Mouse (Mus musculus) forebrain, embryonic 15.5 days (tissue): ENCODE data around the gene Npnt. TPM values are rescaled to one million over a fixed set of nuclear protein-coding genes. Genes with fewer than 3 reads are reported as not detected.
A peak's percentile ranks its signal among the peaks of the same experiment; 100 is the strongest.

Experiments used
- ATAC-seq: fragments of 200-750 bp; cut with Nextera tagmentation; replicated peaks from 2 replicates; pipeline ENCODE4 v1.8.0; 2017; ENCODE audit warnings: mild to moderate bottlenecking, moderate TSS enrichment, moderate library complexity
- H3K27ac ChIP-seq: fragments of 300-500 bp; sonication (generic); replicated peaks from 2 replicates; pipeline ENCODE4 v1.5.1; 2015; ENCODE audit warnings: mild to moderate bottlenecking, inconsistent platforms
- H3K27me3 ChIP-seq: fragments of 300-500 bp; sonication (generic); 2 replicates; pipeline ENCODE4 v1.6.1; 2015; ENCODE audit warnings: inconsistent platforms
- H3K36me3 ChIP-seq: fragments of 300-500 bp; sonication (generic); 2 replicates; pipeline ENCODE4 v1.6.1; 2015; ENCODE audit warnings: mild to moderate bottlenecking, inconsistent platforms
- H3K4me1 ChIP-seq: fragments of 300-500 bp; sonication (generic); 2 replicates; pipeline ENCODE4 v1.6.1; 2015; ENCODE audit warnings: inconsistent platforms
- H3K4me2 ChIP-seq: fragments of 300-500 bp; sonication (generic); replicated peaks from 2 replicates; pipeline ENCODE4 v1.6.1; 2015; ENCODE audit warnings: mild to moderate bottlenecking, inconsistent platforms
- H3K4me3 ChIP-seq: fragments of 300-500 bp; sonication (generic); 2 replicates; pipeline ENCODE4 v1.5.1; 2015; ENCODE audit warnings: mild to moderate bottlenecking, inconsistent platforms
- H3K9ac ChIP-seq: fragments of 300-500 bp; sonication (generic); replicated peaks from 2 replicates; pipeline ENCODE4 v1.6.1; 2015; ENCODE audit warnings: mild to moderate bottlenecking, inconsistent platforms
- H3K9me3 ChIP-seq: fragments of 300-500 bp; sonication (generic); 2 replicates; pipeline ENCODE4 v1.6.1; 2016; ENCODE audit warnings: inconsistent platforms
- WGBS: fragments of 180-500 bp; shearing (Covaris S2); methylation state at CpG from one replicate; pipeline ENCODE4 v1.1.7; 2015; ENCODE audit warnings: mixed read lengths; 5-methylcytosine and 5-hydroxymethylcytosine counted together
- polyA plus RNA-seq: library from polyadenylated mRNA; unstranded; fragments of >200 nt; fragmentation: Nextera tagmentation; extraction: Ambion mirVana; gene quantifications from 2 replicates; pipeline ENCODE4 v1.2.1, GENCODE M21; 2015

Npnt gene
- polyA plus RNA-seq = 5.5 and 8.2 TPM in 2 replicates

- Histone ChIP-seq H3K36me3 (no peaks in the 10 kb centered on the region), H3K9me3 (no peaks in the 10 kb centered on the region), H3K4me2 (peak within 1 kb of the TSS; percentile 93), H3K27ac (no peak within 1 kb of the TSS), H3K4me1 (peaks cover 16% of the 10 kb centered on the region), H3K27me3 (0 out of 2 replicates have a peak, but pooled peaks cover 4% of the 10 kb centered on the region), H3K4me3 (peak within 1 kb of the TSS; percentile 65), H3K9ac (peak within 1 kb of the TSS; percentile 57)
- peak; percentile 92 for ATAC-seq
- under 1% methylated on average over 59 of the region's 82 CpGs for WGBS
Measured at GRCm38 (mm10) chr3:132949791-132950528, at the start of gene Npnt. Gene Npnt (minus strand): TSS chr3:132950291.

DNA sequence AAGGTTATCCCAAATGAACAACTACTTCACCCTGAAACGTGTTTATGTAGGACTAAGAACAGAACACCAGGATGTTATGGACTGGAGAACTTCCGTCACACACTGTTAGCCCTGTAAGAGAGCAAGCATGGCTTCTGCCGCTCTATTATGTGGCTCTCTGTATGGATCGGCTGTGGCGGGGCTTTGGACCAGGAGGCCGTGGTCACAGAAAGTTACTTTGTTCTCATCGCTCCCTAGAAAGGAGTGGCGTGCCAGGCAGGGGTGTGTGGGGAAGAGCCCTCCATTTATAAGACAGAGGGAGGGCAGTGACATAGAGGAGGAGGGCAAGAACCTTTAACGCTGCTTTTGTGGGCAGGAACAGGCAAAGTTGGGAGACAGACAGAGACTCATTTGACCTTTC is 46.2 kb upstream of the Npnt start:
- ATAC-seq = no peak
- 72% methylated on average over 9 of the region's 9 CpGs for WGBS
- H3K4me3 ChIP-seq = no peak overlapping the region

GRCm38 (mm10) chr3:132995904-132996267 is 45.8 kb upstream of the Npnt start:
- ATAC-seq = no peak
- WGBS = 96% methylated on average over 3 of the region's 3 CpGs

More for the DNA sequence above, 46.2 kb upstream of the Npnt start:
- Histone ChIP-seq H3K9me3 (no peaks in the 10 kb centered on the region), H3K4me2 (no peak overlapping the region), H3K9ac (no peak overlapping the region), H3K27me3 (no peaks in the 10 kb centered on the region), H3K4me1 (no peaks in the 10 kb centered on the region), H3K27ac (no peak overlapping the region), H3K36me3 (no peaks in the 10 kb centered on the region)

DNA sequence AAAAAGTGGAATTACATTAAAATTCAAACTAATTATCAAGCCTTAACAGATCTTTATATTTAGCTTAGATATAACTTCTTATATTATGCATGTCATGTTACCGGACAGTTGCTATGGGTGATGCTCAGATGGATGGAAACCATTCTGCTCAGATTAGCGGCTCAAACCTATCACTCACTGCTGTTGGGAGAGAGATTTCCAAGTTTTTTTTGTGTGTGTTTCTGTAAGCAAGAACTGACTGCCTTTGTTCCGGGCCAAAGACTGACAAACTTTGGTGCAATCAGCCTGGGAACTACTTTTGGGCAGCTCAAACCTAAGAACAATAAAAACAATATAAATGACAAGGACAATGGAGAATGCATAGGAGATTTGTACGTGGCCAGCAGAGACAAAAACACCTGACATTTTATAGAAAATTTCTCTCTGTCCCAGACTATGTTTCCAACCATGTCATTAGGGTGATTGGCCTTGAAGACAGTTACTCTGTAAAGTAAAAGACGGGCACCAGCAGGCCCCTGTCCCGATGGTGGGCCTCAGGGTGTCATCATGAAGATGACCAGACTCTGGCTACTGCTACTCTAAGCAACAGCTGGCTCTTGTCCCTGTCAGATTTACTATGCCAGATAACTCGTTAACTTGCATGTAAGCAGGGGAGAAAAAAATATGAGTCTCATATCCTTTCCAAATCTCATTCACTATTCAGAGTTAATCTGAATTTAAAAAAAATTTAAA is 45.2 kb upstream of the Npnt start:
- Histone ChIP-seq H3K27ac (no peak overlapping the region), H3K4me3 (no peak overlapping the region), H3K36me3 (no peaks in the 10 kb centered on the region), H3K4me2 (no peak overlapping the region), H3K9me3 (no peaks in the 10 kb centered on the region), H3K9ac (no peak overlapping the region), H3K27me3 (no peaks in the 10 kb centered on the region), H3K4me1 (no peaks in the 10 kb centered on the region)
- no peak for ATAC-seq
- 76% methylated on average over 7 of the region's 7 CpGs for WGBS

More at GRCm38 (mm10) chr3:132995904-132996267, 45.8 kb upstream of the Npnt start:
- Histone ChIP-seq H3K4me3 (no peak overlapping the region), H3K4me2 (no peak overlapping the region), H3K9me3 (no peaks in the 10 kb centered on the region), H3K27me3 (no peaks in the 10 kb centered on the region), H3K27ac (no peak overlapping the region), H3K36me3 (no peaks in the 10 kb centered on the region), H3K9ac (no peak overlapping the region), H3K4me1 (no peaks in the 10 kb centered on the region)

DNA sequence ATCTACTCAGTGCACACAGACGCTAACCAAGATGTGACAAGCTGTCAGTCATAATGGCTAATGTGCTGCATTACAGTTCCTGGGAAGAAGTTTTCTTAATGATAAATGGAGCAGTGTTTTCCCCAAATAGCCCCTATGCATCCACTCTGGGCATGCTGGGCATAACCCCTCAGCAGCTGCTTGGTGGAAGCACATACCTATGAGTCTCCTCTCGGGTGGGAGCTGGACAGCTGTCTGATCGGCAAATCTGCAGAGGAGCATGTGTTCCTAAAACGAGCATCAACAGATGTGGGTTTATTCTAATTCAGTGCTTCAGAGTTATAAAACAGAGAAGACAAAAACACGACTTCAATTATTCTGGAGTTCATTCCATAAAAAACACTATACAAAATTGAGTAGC is 36.1 kb upstream of the Npnt start:
- Histone ChIP-seq H3K4me1 (no peaks in the 10 kb centered on the region), H3K27ac (no peak overlapping the region), H3K4me3 (no peak overlapping the region), H3K9ac (no peak overlapping the region), H3K36me3 (no peaks in the 10 kb centered on the region), H3K4me2 (no peak overlapping the region), H3K9me3 (no peaks in the 10 kb centered on the region), H3K27me3 (no peaks in the 10 kb centered on the region)
- 85% methylated on average over 5 of the region's 5 CpGs for WGBS
- no peak for ATAC-seq

DNA sequence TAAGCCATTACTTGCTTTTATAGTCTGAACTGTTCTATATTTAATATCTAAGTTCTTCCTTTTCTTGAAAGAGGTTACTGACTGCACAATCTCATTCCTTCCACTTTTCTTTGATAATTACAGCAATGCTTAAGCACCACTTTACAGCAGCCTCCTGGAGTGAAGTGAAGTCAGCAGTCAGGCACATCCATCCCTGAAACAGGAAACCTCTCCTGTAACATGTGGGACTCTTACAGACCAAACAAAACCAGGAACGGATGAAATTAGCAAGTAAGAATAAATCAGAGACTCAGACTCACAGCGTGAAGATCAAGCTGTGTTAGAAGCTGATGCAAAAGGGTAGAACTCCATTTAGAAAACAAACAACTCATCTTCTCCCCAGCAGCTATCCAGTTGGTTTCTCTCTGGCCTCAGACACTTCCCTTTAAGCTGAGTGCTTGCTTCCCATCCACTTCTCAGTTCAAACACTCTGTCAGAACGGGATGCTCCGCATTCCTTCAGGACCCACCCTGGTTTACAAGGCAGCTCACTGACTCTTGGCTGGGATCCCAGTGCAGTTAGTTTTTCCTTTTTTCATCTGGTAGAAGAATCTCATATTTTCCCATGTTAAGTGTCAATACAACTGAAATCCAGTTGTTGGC is 33.9 kb upstream of the Npnt start:
- no peaks in the 10 kb centered on the region for H3K4me1 ChIP-seq
- H3K9me3 ChIP-seq = no peaks in the 10 kb centered on the region
- no peak overlapping the region for H3K4me2 ChIP-seq
- no peak for ATAC-seq
- no peaks in the 10 kb centered on the region for H3K27me3 ChIP-seq
- no peak overlapping the region for H3K27ac ChIP-seq
- no peaks in the 10 kb centered on the region for H3K36me3 ChIP-seq
- no peak overlapping the region for H3K9ac ChIP-seq
- no peak overlapping the region for H3K4me3 ChIP-seq
- 72% methylated on average over 4 of the region's 4 CpGs for WGBS

GRCm38 (mm10) chr3:132981968-132982367 is 31.9 kb upstream of the Npnt start:
- Histone ChIP-seq H3K9ac (no peak overlapping the region), H3K4me2 (no peak overlapping the region), H3K27ac (no peak overlapping the region), H3K4me3 (no peak overlapping the region), H3K36me3 (no peaks in the 10 kb centered on the region), H3K9me3 (no peaks in the 10 kb centered on the region), H3K27me3 (no peaks in the 10 kb centered on the region), H3K4me1 (no peaks in the 10 kb centered on the region)
- ATAC-seq = peak; percentile 71; the same call in 1 of the 2 replicates
- 56% methylated on average over 2 of the region's 2 CpGs for WGBS

DNA sequence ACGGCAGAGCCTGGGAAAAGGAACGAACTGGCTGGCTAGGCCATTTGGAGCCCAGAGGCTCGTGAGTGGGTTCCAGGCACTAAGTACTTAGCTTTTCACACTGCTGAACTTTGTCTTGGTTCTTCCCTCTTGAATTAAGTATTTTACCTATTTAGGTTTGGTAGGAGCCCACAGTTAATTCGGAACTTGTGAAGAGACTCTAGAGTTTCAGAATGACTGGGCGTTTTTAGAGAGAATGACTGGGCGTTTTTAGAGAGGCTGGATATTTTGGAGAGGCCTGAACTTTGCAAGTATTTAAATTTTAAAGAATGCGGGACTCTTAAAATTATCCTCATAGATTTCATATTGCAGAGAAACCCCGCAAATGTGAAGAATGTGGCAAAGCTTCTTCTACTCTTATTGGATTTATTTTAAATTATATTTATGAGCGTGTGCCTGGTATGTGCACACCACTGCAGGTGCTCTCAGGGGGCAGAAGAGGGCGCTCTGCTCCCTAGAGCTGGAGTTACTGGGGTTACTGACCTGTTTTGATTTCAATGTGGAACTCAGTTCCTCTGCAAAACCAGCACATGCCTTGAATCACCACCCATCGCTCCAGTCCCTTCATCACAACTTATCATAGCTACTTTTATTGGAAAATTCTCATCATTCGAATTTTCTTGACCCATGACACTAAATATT is 29.8 kb upstream of the Npnt start:
- no peak for ATAC-seq
- H3K36me3 ChIP-seq = no peaks in the 10 kb centered on the region
- H3K27me3 ChIP-seq = no peaks in the 10 kb centered on the region
- H3K27ac ChIP-seq = no peak overlapping the region
- no peaks in the 10 kb centered on the region for H3K9me3 ChIP-seq
- 94% methylated on average over 12 of the region's 12 CpGs for WGBS
- no peaks in the 10 kb centered on the region for H3K4me1 ChIP-seq
- H3K4me2 ChIP-seq = no peak overlapping the region
- H3K4me3 ChIP-seq = no peak overlapping the region
- no peak overlapping the region for H3K9ac ChIP-seq

DNA sequence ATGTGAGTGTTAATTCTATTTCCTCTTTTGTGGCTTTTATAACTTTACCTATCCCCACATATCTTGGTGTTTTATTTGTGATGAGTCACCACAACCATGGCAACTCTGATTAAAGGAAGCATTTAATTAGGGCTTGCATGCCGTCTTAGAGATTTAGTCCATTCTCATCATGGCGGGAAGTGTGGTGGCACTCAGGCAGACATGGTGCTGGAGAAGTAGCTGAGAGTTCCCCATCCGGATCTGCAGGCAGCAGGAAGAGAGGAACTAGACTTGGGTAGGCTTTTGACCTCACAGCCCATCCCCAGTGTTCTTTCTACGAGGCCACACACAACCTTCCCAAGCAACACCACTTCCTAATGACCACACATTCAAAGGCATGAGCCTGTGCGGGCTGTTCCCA is 16.2 kb upstream of the Npnt start:
- H3K4me3 ChIP-seq = no peak overlapping the region
- no peak overlapping the region for H3K9ac ChIP-seq
- H3K4me2 ChIP-seq = no peak overlapping the region
- ATAC-seq = no peak
- no peaks in the 10 kb centered on the region for H3K4me1 ChIP-seq
- no peak overlapping the region for H3K27ac ChIP-seq
- H3K27me3 ChIP-seq = no peaks in the 10 kb centered on the region
- no peaks in the 10 kb centered on the region for H3K9me3 ChIP-seq
- H3K36me3 ChIP-seq = no peaks in the 10 kb centered on the region
- WGBS = 71% methylated on average over 5 of the region's 5 CpGs

DNA sequence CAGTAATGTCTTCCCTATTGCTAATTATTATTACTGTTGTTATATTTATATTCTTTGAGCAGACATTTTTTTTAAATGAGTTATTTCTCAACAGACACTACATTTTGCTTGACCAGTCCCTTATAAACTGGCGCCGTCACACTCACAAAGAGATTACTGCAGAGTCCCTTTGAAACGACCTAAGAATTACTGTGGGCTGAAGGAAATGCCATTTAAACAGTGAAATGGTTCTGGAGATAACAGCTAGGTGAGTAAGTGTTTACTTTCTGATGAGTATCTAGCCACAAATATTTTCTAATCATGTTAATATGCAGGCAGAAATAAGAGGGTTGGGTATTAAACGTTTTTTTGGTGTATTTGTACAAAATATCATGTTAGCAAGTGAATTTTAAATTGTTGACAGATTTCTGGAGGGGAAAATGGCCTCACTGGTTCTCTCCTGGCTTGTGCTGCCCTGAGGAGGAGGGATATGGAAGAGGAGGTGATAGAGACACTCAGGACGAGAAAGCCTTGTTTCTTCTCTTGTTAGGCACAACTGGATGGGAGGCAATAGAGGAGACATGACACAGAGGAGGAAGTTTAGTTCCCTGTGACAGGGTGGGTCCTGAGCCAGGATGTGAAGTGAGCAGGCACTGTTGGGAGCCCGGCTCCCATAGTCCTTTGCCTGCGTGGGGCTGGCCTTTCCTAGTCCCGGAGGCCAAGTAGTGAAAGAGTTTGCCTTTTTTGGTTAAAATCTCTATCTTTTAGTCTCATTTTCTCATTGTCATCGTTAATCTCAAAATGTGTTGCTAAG is 14.8 kb upstream of the Npnt start:
- no peak overlapping the region for H3K9ac ChIP-seq
- no peaks in the 10 kb centered on the region for H3K4me1 ChIP-seq
- H3K4me2 ChIP-seq = no peak overlapping the region
- no peak overlapping the region for H3K4me3 ChIP-seq
- no peak overlapping the region for H3K27ac ChIP-seq
- ATAC-seq = no peak
- no peaks in the 10 kb centered on the region for H3K27me3 ChIP-seq
- 80% methylated on average over 9 of the region's 9 CpGs for WGBS
- H3K9me3 ChIP-seq = no peaks in the 10 kb centered on the region
- H3K36me3 ChIP-seq = no peaks in the 10 kb centered on the region

DNA sequence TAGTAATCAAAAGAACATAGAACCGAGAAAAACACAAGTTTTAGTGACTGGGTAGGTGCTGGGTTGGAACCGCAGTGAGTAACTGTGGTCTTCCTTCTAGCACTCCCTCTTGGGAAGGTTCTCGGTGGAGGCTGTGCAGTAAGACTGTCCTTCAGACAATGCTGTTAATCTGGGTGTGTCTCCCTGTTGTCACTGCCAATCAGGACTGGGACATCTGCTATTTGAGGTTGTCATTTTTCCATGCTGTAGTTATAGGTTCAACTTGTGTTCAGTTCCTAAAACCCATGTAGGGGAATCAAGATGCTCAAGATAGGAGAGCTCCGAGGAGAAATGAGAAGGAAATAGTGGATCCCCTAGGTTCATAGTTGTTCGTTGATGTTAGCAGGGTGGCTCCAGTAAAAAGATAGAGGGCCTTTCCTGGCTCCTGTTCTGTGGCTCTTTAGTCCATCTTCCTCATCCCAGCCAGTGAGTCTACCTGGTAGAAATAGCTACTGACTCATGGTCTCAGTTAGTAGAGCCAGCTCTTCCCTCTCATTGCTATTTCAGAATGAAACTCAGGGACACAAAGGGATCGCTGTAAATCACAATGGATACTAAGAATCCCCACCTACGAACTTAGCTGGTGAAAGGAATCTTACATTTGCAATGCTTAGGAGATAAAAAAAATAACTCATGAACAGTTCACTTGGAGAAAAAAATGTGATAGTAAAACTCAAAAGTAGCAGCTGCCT is 12.7 kb upstream of the Npnt start:
- Histone ChIP-seq H3K27me3 (no peaks in the 10 kb centered on the region), H3K4me2 (no peak overlapping the region), H3K9me3 (no peaks in the 10 kb centered on the region), H3K4me1 (no peaks in the 10 kb centered on the region), H3K9ac (no peak overlapping the region), H3K36me3 (no peaks in the 10 kb centered on the region), H3K27ac (no peak overlapping the region), H3K4me3 (no peak overlapping the region)
- 88% methylated on average over 7 of the region's 7 CpGs for WGBS
- no peak for ATAC-seq
